Comparison of ENCODE assay signal across 9 mouse cellular contexts in genomic region chr12:67222221-67223025, GRCm38 (mm10). TPM values are rescaled to one million over a fixed set of nuclear protein-coding genes. Genes with fewer than 3 reads are reported as not detected.
DNase-seq lines count a peak whose midpoint lies in the region; ATAC-seq and TF ChIP-seq lines count a peak whose summit lies in the region.
"Had no signal": no experiment of that assay in that cellular context is flagged by ENCODE, and none has a peak within 500 bp of the region (broad histone marks: within the 10 kb centered on the region; RNA-seq: fewer than 3 reads in every experiment).

Mdga2 (minus strand) TSS chr12:67222549.

- ATAC-seq in kidney, embryonic 15.5 days (replicated peaks; ENCODE audit: low FRiP score): peak; percentile 71
- peak; percentile 67 for ATAC-seq in intestine, embryonic 14.5 days (replicated peaks; ENCODE audit: low FRiP score, low TSS enrichment, low read depth)
- ATAC-seq in limb, embryonic 11.5 days (ENCODE audit: insufficient number of reproducible peaks, low FRiP score, low TSS enrichment, low read depth): peak; percentile 63; the same call in 1 of the 2 replicates

- H3K27me3 ChIP-seq in kidney, embryonic 15.5 days: peaks cover 43% of the 10 kb centered on the region
- peaks cover 54% of the 10 kb centered on the region for H3K27me3 ChIP-seq in intestine, embryonic 14.5 days (replicated peaks; ENCODE audit: control insufficient read depth, insufficient read depth, low read length)
- peaks cover 40% of the 10 kb centered on the region for H3K27me3 ChIP-seq in limb, embryonic 11.5 days (ENCODE audit: control insufficient read depth, insufficient read depth, low read length)

- TF ChIP-seq CTCF in olfactory bulb, adult 2 months (IDR thresholded peaks at IDR 0.05; ENCODE audit: insufficient read depth, low read depth, low read length): no peak

- H3K4me1 ChIP-seq in kidney, embryonic 15.5 days: peaks cover 33% of the 10 kb centered on the region
- H3K4me1 ChIP-seq in intestine, embryonic 14.5 days (replicated peaks; ENCODE audit: control insufficient read depth, insufficient read depth, low read length): peaks cover 6% of the 10 kb centered on the region; the same call in 1 of the 2 replicates
- no peaks in the 10 kb centered on the region for H3K4me1 ChIP-seq in limb, embryonic 11.5 days (ENCODE audit: control insufficient read depth, insufficient read depth, low read length)
- 0 out of 2 replicates have a peak, but pooled peaks cover 3% of the 10 kb centered on the region for H3K4me1 ChIP-seq in olfactory bulb, adult 2 months (ENCODE audit: control insufficient read depth, insufficient read depth, low read length)

- H3K4me3 ChIP-seq in kidney, embryonic 15.5 days (replicated peaks): peak within 1 kb of the TSS; percentile 56
- peak within 1 kb of the TSS; percentile 59 for H3K4me3 ChIP-seq in intestine, embryonic 14.5 days (ENCODE audit: low read depth, low read length)
- H3K4me3 ChIP-seq in limb, embryonic 11.5 days (ENCODE audit: low read depth, low read length): peak within 1 kb of the TSS; percentile 56
- peak within 1 kb of the TSS; percentile 86 for H3K4me3 ChIP-seq in olfactory bulb, adult 2 months (ENCODE audit: insufficient read depth, low read depth, low read length)

- no peaks in the 10 kb centered on the region for H3K36me3 ChIP-seq in kidney, embryonic 15.5 days
- H3K36me3 ChIP-seq in intestine, embryonic 14.5 days (ENCODE audit: control insufficient read depth, insufficient read depth, low read length): no peaks in the 10 kb centered on the region
- no peaks in the 10 kb centered on the region for H3K36me3 ChIP-seq in limb, embryonic 11.5 days (ENCODE audit: control insufficient read depth, insufficient read depth, low read length)

- under 1% methylated on average over 60 of the region's 61 CpGs for WGBS in kidney, embryonic 15.5 days
- under 1% methylated on average over 61 of the region's 61 CpGs for WGBS in intestine, embryonic 14.5 days
- whole genome bisulfite sequencing in limb, embryonic 11.5 days: under 1% methylated on average over 52 of the region's 61 CpGs
- under 1% methylated on average over 58 of the region's 61 CpGs for WGBS in olfactory bulb, adult 2 months

- no peaks in the 10 kb centered on the region for H3K9me3 ChIP-seq in kidney, embryonic 15.5 days (replicated peaks)
- no peaks in the 10 kb centered on the region for H3K9me3 ChIP-seq in intestine, embryonic 14.5 days (ENCODE audit: control insufficient read depth, low read length)
- H3K9me3 ChIP-seq in limb, embryonic 11.5 days (ENCODE audit: control insufficient read depth, low read length): no peaks in the 10 kb centered on the region

- no peak for DNase-seq in kidney, adult 11 months
- peak; percentile 30 for DNase-seq in cerebellum, adult 8-10 months
- DNase-seq in forelimb bud, embryonic 11.5 days (ENCODE audit: low read depth, low spot score): peak; percentile 30
- DNase-seq in intestine, embryonic 14.5 days (ENCODE audit: low spot score): peak; percentile 77
- peak; percentile 64 for DNase-seq in limb, embryonic 11.5 days (ENCODE audit: low spot score)
- DNase-seq in c-Kit-positive CD71-positive TER-119-positive erythroid progenitor cells, embryonic 14.5 days (ENCODE audit: low spot score): no peak

- no peak within 1 kb of the TSS for H3K27ac ChIP-seq in kidney, embryonic 15.5 days
- H3K27ac ChIP-seq in intestine, embryonic 14.5 days (ENCODE audit: low read depth): no peak within 1 kb of the TSS
- H3K27ac ChIP-seq in limb, embryonic 11.5 days (replicated peaks; ENCODE audit: low read depth, low read length): no peak within 1 kb of the TSS
- peak within 1 kb of the TSS; percentile 91 for H3K27ac ChIP-seq in olfactory bulb, adult 2 months (ENCODE audit: insufficient read depth, low read depth, low read length)
- H3K27ac ChIP-seq: macrophage had no signal

- H3K4me2 ChIP-seq in kidney, embryonic 15.5 days: peak within 1 kb of the TSS; percentile 96
- peak within 1 kb of the TSS; percentile 99 for H3K4me2 ChIP-seq in intestine, embryonic 14.5 days (ENCODE audit: low read length)
- peak within 1 kb of the TSS; percentile 99 for H3K4me2 ChIP-seq in limb, embryonic 11.5 days (ENCODE audit: low read depth, severe bottlenecking)

- H3K9ac ChIP-seq in kidney, embryonic 15.5 days: peak within 1 kb of the TSS; percentile 44
- peak within 1 kb of the TSS; percentile 37 for H3K9ac ChIP-seq in intestine, embryonic 14.5 days (ENCODE audit: low read length)
- peak within 1 kb of the TSS; percentile 30 for H3K9ac ChIP-seq in limb, embryonic 11.5 days (ENCODE audit: low read length)

- TF ChIP-seq POLR2A in olfactory bulb, adult 2 months (IDR thresholded peaks at IDR 0.05; ENCODE audit: insufficient read depth, low read depth, low read length): peak; percentile 44; the same call in 1 of the 2 replicates

RNA-seq across cellular contexts. Expression of gene Mdga2, which starts in this region (rescaled TPM):
- polyA plus RNA-seq in kidney, embryonic 15.5 days (2015; fragmentation: Nextera tagmentation; extraction: Ambion mirVana): 2.0 and 2.8 TPM in 2 replicates
- 0.86 and 0.91 TPM in 2 replicates for polyA plus RNA-seq in intestine, embryonic 14.5 days (2014; fragmentation: Nextera tagmentation; extraction: Ambion mirVana)
- polyA plus RNA-seq in limb, embryonic 11.5 days (2014; fragmentation: Nextera tagmentation; extraction: Ambion mirVana): 0.48 and 0.79 TPM in 2 replicates
- not detected in 2 replicates for polyA plus RNA-seq in olfactory bulb, adult 2 months (2012; ENCODE audit: insufficient read depth, insufficient read length, low replicate concordance, missing spikeins)
- polyA plus RNA-seq: macrophage had no signal

Comparison
In these comparisons a context has a peak if more than half of its experiments do, and no peak if none do; other contexts are left out.
1. Peak in DNase-seq, ATAC-seq, H3K4me3 ChIP-seq, H3K9ac ChIP-seq and H3K4me2 ChIP-seq in intestine, embryonic 14.5 days; RNA of the gene not detected or under 1 TPM.
2. Peak in DNase-seq, ATAC-seq, H3K4me3 ChIP-seq, H3K9ac ChIP-seq and H3K4me2 ChIP-seq in limb, embryonic 11.5 days; RNA of the gene not detected or under 1 TPM.
3. DNase-seq: peak in cerebellum, adult 8-10 months (single experiment) and forelimb bud, embryonic 11.5 days (single experiment); none in kidney, adult 11 months (single experiment) and c-Kit-positive CD71-positive TER-119-positive erythroid progenitor cells, embryonic 14.5 days (single experiment).
4. Peak in every context shown above with its lines, with median percentiles within 50 percentile points of each other: ATAC-seq, H3K4me2 ChIP-seq, H3K4me3 ChIP-seq and H3K9ac ChIP-seq.